Mouse (Mus musculus) left cerebral cortex, postnatal 25 days (tissue): ENCODE data around the gene Lrmp. TPM values are rescaled to one million over a fixed set of nuclear protein-coding genes. Genes with fewer than 3 reads are reported as not detected.
"Not testable (repeated sequence)": the region's sequence is repeated elsewhere in the genome, so short reads cannot be mapped to it uniquely, and the experiment has no call there.

Source experiments
- DNase-seq, 2 experiments: peaks; one replicate each; pipeline ENCODE4 v3.0.0; 2022; ENCODE audit warnings: low spot score in 2 of 2, mixed read lengths in 1 of 2
- intact Hi-C: fragments of 180-260 bp; cut with DNase I; formaldehyde crosslinking; loops from one replicate; pipeline ENCODE4 v1.15.1; 2025
- total RNA-seq, 2 experiments: library from RNA; stranded (reverse); gene quantifications; 2 replicates each; pipeline ENCODE4 v1.2.3; 2021

The Lrmp gene
- total RNA-seq = 1 to 10 TPM; 2.1 to 3.8 TPM

GRCm38 (mm10) chr6:145115476-145116097 lies at the start of gene Lrmp:
Gene Lrmp, plus strand, starts transcription at chr6:145115653.
- intact Hi-C loops = loop anchor here (10.0 kb wide), 1 partner anchor 1461 kb away; no protein-coding TSS in a partner anchor
- DNase-seq = no peak

- no peak for DNase-seq
- intact Hi-C loops = no loop called here
These were observed 49.0 kb upstream of the Lrmp start for GRCm38 (mm10) chr6:145066416-145066815.

DNA sequence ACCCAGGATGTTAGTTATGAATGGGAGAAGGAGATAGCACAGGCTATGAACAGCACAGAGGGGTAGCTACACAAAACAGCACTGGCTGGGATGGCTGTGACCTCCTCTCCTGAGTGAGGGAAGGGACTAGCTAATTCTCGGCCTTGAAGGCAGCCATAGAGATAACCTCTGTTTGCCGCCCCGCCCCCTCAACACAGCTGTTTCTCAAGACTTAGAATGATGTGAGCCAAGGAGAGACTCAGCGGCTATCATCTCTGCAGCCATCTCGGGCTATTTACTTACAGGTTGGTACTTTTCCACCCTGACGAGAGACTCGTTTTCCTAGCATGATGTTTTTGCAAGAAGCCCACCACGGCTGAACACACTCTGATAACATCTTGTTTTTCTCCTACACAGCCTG lies 47.8 kb upstream of the Lrmp start:
- intact Hi-C loops = no loop called here
- no peak for DNase-seq

GRCm38 (mm10) chr6:145069397-145069796 lies 46.1 kb upstream of the Lrmp start:
- DNase-seq = no peak
- intact Hi-C loops = no loop called here

DNA sequence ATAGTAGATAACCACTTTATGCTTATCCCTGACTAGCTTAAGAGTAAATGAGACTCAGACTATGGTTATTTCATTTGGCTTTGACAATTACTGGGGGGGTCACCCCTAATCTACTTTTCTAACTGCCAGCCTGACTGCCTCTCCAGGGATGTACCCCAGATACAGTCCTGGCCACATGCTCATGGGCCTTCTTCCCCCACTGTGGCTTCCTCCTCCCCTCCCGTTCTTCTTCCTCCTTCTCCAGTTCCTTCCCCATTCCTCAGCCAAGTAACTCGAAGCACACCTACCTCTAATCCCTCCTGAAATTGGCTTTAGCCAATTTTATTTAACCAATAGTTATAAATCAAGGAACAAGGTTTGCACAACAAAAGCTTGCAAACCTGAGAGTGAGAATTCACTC lies 45.5 kb upstream of the Lrmp start:
- no peak for DNase-seq
- intact Hi-C loops = no loop called here

- intact Hi-C loops = no loop called here
- no peak for DNase-seq
These were observed 41.0 kb upstream of the Lrmp start for GRCm38 (mm10) chr6:145074461-145074860.

GRCm38 (mm10) chr6:145075088-145075547 lies 40.3 kb upstream of the Lrmp start:
- intact Hi-C loops = no loop called here
- peak; percentile 35 to 63 for DNase-seq

DNA sequence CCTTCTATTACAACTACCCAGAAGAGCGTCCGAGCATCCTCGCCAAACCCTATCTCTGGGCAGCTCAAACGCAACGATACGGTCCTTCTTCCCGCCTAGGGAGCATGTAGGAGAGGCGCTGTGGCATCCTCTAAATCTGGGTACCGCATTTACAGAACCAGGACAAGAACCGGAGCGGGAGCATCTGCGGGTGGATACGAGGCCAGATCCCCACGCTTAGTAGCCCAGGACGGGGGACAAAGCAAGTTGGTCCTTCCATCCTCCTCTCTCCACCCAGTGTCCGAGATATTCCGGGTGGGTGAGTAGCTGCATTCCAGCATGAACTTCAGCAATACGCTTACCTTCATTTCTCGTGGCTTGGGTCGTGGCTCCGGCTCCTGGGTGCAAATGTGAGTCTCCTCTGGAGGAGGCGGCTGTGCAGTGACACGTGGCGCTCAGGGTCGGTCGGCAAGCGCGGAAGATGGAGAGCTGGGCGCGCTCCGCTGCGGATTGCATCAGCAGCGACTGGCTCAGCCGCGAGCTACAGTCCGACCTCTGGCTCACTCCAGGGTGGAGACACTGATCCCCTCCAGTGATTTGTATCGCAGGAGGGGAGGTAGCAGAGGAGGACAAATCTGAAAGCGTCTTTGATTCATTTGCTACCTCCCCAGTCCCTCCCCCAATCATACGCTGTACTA lies 39.8 kb upstream of the Lrmp start, which contains the start of gene Bcat1:
Gene Bcat1 (minus strand): TSS at position 637 of the 677 bp plus-strand sequence.
- intact Hi-C loops = no loop called here
- peak; percentile 25 to 26 for DNase-seq

DNA sequence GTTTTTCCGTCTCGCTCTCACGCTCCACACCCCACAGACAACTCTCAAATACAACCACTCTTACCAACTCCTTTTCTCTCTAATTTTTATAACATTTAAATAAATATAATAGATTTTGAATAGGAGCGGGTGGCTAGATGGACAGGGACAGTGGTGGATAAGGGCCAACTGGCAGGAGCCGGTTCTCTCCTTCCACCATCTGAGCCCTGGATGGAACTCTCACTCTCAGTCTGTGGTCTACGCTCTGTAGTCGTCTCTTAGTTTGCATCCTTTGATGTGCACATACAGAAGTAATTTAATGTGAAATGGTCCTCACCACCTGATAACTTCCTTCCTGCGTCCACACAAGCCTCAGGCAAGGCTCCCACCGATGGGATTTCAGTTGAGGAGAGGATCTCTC lies 39.2 kb upstream of the Lrmp start:
- DNase-seq = no peak
- intact Hi-C loops = no loop called here

DNA sequence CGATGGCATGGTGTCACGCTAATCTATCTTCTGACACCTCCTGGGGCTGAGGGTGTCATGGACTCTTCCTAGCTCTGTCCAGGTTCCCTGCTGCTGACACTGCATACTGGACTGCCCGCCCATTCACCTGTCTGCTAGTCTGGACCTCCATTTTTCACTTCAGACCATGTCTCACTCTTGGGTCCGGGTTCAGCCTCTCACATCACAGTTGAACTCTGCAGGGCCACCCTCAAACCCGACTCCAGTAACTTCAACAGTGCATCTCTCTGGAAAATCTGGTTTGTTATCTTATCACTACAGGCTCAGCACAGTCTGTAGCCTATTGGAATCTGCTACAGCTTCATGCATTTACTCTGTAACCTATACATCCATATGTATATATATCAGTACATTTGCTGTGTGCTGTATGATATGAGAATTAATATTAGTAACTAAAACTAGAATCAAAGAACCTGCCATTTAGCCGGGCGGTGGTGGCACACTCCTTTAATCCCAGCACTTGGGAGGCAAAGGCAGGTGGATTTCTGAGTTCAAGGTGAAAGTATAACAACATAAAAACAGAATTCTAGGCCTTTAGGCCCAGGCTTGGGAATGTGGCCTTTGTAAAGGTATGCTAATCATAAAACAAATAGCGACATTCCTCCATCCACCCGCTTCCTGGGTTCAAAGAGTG lies 36.2 kb upstream of the Lrmp start:
- no peak for DNase-seq
- intact Hi-C loops = no loop called here

GRCm38 (mm10) chr6:145081721-145082120 lies 33.7 kb upstream of the Lrmp start:
- intact Hi-C loops = no loop called here
- DNase-seq = no peak

- intact Hi-C loops = loop anchor here (5.0 kb wide), 1 partner anchor 258 kb away; no protein-coding TSS in a partner anchor
- no peak for DNase-seq
These were observed 30.9 kb upstream of the Lrmp start for GRCm38 (mm10) chr6:145084343-145085117.

DNA sequence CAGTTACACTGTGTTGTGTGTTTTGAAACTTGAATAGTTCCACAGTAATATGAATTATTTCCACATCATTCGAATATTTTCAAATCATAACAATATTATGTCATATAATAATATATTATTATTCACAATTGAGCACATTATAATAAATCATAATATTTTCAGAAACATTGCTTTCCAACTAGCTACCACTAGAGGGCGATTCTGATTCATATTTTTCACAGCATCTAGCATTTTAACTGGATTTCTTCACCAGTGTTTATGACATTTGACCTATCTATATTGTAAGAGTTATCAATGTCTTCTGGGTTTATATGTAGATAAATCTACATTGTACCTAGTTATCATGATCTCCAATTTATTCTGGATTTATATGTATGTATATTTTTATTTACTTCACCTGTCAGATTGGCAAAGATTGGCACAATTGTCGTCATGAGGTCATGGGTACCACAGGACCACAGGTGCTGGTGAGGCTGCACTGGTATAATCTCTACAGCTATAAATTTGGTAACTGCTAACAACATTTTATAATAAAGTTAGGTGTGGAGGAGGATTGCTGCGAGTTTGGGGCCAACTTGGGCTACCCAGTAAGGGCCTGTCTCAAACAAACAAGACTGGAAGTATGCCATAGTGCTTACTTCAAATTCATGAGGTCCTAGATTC lies 26.9 kb upstream of the Lrmp start:
- no peak for DNase-seq
- intact Hi-C loops = loop anchor here (5.0 kb wide), 1 partner anchor 254 kb away; no protein-coding TSS in a partner anchor

- intact Hi-C loops = loop anchor here (5.0 kb wide), 1 partner anchor 253 kb away; no protein-coding TSS in a partner anchor
- no peak for DNase-seq
These were observed 26.1 kb upstream of the Lrmp start for GRCm38 (mm10) chr6:145089373-145089772.

DNA sequence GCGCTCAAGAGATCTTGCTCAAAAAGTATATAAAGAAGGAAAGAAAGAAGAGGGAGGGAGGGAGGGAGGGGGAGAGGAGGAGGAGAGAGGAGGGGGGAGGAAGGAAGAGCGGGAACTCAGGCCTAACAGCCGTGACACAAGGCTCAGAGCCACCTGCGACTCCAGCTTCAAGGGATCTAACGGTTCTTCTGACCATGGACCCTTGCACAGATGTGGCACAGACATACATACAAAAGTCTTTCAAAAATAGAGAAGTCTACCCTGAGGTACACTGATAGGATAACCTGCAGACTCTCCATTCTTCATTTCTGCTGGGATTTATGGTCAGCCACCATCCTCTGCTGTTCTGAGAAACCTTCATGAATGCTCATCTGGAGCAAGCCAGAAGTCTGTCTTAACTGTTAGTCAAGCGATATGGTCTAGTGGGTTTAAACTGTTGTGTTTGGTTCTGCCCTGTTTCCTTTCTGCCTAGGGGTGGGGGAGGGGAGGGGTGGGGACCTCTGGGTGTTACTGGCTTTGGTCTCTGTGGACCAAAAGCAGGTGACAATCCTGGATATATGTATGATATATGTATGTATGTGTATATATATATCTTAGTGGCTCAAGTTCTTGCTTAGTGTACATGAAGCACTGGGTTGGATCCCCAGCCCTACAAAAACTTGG lies 25.1 kb upstream of the Lrmp start:
- no peak for DNase-seq
- intact Hi-C loops = loop anchor here (2.0 kb wide), 1 partner anchor 96 kb away; no protein-coding TSS in a partner anchor

DNA sequence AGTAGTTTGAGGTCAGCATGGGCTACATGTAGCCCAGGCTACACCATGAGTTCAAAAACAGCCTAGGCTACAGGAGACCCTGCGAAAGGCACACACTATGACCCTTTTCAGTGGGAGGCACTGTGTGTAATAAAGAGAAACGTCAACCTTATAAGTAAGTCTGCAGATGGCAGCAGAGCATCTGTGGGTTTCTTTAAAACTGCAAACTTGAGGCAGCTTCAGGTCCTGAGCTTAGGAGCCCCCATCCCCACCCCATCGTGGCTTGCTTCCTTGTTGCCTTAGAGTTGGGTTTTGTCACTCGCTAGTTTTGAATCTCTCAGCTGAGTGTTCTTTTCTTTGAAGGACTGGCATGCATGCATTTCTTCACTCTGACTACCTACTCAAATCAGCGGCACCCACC lies 24.5 kb upstream of the Lrmp start:
- intact Hi-C loops = loop anchor here (2.0 kb wide), 1 partner anchor 96 kb away; no protein-coding TSS in a partner anchor
- no peak for DNase-seq

- intact Hi-C loops = loop anchor here (2.0 kb wide), 1 partner anchor 95 kb away; no protein-coding TSS in a partner anchor
These were observed 23.5 kb upstream of the Lrmp start for GRCm38 (mm10) chr6:145091998-145092397.

DNA sequence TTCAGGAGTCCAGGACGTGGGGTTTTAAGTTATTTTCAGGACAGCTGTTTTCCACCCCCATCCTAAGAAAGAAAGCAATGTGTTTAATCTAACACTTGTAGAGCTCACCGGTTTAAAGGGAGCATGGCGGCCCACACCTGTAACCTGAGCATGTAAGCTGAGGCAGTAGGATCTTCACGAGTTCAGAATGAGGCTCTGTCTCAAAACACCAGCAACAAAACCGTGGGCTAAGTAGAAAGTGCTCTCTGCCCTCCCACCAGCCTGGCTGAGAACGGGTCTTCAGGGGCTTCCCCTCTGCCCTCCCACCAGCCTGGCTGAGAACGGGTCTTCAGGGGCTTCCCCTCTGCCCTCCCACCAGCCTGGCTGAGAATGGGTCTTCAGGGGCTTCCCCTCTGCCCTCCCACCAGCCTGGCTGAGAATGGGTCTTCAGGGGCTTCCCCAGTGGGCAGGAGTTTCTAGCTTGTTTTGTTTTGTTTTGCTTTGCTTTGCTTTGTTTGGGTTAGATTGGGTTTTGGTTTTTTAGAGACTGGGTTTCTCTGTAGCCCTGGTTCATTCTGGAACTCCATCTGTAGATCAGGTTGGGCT lies 22.3 kb upstream of the Lrmp start:
- DNase-seq, intact Hi-C loops: not testable (repeated sequence)

More at GRCm38 (mm10) chr6:145091998-145092397, 23.5 kb upstream of the Lrmp start:
- DNase-seq = no peak
